Mouse (Mus musculus): ENCODE measurements around the gene Rpusd1.
A peak's percentile ranks its signal among the peaks of the same experiment; 100 is the strongest.
"Not testable (repeated sequence)": the region's sequence is repeated elsewhere in the genome, so short reads cannot be mapped to it uniquely, and the experiment has no call there.

Gene Rpusd1

DNA sequence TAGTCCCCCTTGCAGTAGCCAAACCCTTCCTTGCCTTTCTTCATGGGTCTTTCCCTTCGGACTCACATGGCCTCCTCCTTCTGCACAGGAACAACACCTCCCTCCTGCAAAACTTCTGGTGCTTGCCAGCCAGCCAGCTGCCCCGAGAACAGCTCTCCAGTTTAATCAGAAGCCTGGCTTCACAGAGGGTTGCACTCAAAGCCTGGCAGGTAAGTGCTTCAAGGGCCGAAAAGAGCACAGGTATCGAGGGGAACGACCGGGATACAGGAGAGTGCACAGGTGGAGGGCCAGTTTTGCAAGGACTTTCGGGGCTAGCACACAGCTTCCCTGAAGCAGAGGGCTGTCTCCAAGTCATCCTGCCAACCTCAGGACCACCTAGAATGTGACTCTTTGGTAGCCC is 11.4 kb downstream of the Rpusd1 start:
- DNase-seq, result no peak

DNA sequence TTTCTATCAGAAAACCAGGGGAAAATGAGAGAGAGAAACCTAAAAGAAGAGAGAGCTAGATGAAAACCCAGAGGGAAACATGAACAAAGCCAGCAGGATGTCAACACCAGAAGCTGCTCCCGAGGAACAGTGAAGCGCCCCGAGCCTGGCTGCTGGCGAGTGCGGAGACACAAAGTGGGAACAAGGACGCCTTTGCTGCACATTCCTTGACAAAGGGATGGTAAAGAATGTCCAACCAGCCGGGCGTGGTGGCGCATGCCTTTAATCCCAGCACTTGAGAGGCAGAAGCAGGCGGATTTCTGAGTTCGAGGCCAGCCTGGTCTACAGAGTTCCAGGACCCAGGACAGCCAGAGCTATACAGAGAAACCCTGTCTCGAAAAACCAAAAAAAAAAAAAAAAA is 14.0 kb downstream of the Rpusd1 start:
- not testable (repeated sequence) for DNase-seq

DNA sequence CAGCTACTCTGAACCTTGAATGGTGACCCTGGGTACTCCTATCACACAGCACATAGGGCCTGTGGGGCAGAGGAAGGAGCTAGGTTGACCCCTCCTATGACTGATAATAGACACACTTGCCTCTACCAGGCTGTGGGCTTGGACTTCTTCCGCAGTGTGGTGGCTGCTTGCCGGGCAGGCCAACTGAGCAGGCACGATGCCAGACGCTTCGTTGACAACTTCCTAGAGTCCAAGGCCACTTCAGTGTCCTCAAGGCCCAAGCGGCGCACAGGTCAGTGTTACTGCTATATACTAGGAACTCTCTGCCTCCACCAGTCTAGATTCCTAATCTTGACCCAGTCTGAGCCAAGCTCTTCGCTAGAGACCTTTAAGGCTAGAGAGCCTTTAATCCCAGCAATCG is 16.4 kb downstream of the Rpusd1 start:
- no peak for DNase-seq

DNA sequence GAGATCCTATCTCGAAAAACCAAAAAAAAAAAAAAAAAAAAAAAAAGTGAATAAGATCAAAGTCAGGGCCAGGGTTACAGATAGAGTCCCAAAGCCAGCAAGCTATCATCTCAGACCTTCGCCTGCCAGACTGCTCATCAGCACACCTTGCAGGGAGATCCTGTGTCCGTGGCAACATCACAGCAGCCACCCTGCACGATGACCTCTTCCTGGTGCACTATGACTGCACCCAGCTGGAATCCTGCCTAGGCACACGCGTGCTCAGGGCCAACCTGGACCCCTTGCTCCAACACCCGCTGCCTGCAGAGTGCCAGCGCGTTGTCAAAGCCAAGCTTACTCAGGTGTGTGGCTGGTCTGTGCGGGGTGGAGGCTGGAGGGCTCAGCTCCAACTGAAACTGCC is 16.8 kb downstream of the Rpusd1 start:
- no peak for DNase-seq

DNA sequence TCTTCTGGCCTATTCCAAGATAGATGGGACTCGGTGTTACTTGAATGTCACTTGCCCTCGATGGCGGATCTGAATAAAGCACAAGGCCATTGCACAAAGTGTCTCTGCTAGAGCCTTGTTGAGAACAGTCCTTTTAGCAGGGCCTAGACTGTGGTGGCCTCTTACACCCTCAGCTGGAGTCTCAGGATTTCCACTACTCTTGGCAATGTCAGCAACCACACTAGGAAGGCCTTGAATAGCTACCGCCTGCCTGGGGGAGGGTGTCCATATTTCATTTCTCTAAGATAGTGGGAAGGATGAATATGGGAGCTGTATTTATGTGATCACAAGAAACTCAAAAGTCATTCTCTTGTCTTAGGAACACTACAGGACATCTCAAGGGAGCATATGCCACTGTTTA is 20.8 kb downstream of the Rpusd1 start:
- no peak for DNase-seq

DNA sequence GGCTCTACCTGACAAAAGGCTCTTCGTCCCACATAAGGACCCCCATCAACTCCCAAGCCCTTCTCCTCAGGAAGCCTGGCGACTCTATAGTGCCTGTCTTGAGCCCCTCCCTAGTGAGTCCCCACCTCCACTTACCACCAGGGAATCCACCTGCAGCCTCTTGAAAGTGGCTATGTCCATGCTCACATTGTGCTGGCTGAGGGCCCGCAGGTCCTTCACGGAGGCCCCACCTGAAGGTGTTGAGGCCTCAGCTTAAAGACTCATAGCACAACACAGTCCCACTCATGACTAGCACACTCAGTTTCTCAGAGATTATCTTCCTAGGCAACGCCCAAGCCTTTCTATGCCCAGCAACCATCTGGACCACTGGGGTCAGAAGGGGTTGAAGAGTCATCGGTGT is 21.8 kb downstream of the Rpusd1 start:
- DNase-seq, result no peak

DNA sequence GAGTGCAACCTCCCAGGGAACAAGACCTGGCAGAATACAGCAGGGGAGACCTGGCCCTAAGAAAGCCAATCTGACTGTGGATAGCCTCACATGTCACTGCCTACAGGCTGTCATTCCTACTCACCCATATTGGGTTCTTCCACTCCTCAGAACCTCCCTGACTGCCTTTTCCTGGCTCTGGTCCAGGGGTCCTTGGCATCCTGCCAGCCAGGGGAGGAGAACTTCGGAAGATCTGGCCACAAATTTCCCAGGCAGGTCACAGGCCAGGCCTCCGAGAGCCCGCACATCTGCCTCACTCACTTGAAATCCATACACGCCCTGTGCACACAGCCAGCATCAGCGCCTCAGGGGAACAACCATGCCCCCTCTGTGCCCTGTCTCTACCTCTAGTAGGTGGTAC is 24.0 kb downstream of the Rpusd1 start:
- DNase-seq, result no peak

DNA sequence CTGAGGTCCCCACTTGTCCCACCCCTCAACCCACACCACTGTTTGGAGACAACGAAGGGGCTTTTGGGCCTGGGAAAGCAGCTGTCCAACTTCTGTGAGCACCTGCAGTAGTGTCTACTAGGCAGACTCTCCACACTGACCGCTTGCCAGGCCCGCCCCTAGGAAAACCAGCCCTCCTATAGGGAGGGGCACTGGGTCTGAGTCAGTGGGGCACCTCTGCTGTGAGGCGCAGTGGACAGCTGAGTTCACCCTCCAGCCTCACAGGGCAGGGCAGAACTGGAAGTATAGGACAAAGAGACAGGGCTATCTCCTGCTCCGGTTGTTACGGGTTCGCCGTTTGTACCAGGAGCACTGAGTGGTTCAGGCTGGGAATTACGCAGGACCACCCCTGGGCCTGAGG is 26.8 kb downstream of the Rpusd1 start, which contains the start of gene Msln:
TSS of gene Msln (minus strand) at position 138 of the 400 bp plus-strand sequence.
- DNase-seq, result no peak

DNA sequence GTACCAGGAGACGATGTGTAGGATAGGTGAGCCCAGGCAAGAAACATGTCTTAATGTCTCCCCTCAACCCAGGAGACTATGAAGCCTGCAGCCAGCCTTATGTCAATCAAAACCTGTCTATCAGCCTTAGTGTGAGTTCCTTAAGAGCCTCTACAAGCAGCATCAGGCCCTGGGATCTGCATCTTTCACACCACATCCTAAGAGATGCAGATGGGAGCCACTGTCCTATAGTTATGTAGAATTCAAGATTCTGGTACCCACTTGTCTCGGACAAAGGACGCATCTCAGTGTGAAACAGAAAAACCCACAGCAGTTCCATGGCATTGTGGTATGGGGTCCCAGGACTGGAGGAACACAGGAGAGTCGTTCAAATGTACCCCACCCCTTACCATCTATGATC is 27.6 kb downstream of the Rpusd1 start:
- DNase-seq, result no peak

DNA sequence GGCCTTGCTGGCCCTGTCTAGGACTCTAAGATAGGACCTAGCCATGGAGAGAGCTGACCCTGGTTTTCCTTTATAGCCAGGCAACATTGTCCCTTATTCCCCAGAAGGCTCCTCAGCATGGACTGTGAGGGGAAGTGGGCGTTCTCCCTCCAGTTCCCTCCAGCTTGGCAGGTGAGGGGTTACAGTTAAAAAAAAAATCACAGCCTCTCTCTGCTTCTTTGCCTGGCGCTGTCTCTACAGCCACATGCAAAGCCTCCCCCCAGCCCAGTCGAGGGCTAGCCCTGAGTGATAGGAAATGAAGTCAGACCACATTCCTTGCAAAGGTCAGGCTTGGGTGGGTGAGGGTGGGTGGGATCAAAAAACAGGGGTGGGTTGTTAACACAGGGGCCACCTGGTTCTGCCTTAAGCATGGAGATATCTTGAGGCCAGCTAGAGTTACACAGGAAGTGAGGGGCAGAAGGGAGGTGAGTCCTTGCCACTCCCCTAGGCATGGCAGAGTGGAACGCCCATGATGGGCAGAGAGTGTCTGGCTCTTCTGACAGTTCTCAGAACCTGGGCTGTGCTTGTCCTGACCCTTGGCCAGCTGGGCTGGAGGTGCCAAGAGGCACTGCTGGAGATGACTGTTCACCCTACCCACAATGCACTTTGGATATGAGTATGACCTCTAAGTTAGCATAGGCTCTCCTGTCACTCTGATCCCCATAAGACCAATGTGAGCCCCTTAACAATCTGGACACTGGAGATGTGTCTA is 28.3 kb downstream of the Rpusd1 start:
- no peak for DNase-seq

DNA sequence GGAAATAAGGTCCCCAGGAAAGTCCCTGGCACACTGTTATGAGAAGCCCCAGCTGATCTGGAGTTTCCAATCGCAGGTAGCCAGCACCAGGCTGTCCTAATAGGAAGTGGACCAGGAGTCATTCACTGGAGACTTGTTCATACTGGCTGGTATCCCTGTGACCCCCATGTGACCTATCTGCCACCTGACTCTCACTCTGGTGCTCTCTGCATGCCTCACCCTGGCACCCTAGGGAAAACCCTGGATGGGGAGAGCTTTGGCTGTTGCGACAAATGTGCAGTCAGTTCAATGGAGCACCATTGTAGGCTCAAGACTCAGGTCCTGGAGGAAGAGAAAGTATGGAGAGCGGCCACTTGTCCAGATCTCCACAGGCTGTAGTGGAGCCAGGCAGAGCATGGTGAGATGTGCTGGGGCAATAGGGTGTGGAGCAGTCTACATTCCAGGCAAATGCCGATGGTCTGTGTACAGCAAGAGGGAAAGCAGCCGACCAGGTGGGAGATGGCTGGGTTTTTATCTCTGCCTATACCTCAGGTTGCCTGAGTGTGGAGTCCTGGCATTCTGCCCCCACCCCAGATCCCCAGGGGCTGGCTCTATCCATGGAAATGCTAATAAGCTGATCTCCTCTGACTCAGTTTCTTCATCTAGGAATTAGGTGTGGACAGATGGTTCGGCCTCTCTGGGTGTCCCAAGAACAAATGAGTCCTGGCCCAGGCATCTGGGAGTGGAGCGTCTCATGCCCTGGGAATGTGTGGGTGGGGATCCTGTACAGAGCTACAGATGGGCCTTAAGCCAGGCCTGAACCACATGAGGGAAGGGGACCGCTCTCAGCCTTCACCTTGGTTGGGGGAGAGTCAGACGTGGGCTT is 29.1 kb downstream of the Rpusd1 start:
- no peak for DNase-seq

DNA sequence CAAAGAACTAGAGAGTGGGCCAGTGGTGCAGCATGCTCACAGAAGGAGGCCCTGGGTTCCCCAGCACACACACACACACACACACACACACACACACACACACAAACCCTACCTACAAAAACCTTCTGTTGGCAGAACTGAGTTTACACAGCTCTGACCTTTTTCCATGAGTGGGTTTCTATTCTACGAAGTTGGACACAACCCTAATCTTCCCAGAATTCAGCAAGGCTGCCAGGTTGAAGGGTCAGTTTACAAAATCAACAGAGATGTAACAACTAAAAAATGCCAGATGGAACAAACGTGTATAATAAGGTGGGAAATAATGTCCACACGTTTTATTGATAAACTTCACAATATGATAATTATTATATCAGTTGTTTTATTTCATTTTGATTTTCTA is 30.2 kb downstream of the Rpusd1 start:
- no peak for DNase-seq

DNA sequence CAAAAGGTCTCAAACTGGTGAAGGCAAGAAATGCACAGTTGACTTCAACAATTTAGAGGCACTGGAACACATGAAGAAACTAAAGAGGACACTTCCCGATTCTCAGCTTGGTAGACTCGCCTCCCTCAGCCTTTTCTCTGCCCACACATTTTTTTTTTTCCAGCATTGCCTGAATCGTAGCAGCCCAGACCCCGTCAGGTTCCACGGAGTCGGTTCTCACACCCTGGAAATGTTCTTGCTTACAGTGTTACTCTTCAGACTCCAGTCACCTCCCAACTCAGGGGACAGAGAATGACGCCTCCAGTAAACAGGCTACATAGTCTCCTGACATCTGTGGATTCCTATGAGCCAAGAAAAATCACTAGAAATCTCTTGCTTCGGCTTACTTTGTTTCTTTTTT is 32.7 kb downstream of the Rpusd1 start:
- DNase-seq, result no peak

DNA sequence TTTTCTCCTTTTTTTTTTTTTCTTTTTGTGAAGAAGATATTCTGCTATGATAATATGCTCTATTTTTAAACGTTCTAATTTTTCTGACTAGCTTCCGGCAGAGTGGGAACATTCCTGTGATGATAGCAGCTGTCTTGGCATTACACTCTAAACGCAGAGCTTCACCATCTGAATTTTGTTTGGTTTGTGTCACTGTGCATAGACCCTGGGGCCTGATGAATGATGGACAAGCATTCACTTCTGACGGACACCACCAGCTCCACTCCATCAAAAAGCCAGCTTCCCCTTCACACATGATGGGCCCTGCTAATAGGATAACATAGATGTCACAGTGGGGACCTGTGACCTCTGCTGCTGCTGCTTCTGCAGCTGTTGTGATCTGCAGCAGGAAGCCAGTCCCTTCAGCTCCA is 34.1 kb downstream of the Rpusd1 start:
- DNase-seq, result no peak

DNA sequence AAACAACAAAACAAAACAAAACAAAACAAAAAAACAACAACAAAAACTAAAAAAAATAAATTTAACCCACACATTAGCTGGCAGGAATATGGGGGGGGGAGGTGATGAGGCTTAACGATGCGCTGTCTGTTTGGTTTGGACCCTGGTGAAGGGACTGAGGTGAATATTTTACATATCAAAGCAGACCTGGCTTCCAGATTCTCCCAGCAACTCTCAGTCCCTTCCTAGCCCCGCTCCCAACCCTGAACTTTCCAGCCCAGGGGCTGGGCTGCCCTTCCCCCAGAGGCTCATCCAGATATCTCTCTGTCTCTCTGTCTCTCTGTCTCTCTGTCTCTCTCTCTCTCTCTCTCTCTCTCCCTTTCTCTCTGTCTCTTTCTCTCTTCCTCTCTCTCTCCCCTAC is 35.1 kb downstream of the Rpusd1 start:
- DNase-seq, result no peak

DNA sequence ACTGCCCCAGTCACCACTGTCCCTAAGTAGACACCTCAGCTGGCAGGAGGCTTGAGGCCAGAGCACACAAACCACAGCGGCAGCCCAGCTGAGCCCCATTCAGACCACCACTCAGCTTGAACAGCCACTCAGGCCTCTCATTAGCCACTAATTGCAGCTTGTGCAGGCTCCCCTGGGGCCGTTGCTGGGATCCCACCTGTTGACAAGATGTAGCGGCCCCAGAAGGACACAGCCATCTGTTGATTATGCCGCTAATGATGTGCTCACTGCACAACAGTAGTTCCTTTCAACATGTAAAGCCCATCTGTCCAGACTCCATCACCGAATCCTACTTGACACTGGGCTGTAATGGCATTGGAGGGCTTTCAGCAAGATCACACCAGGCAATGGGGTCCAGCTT is 38.4 kb downstream of the Rpusd1 start:
- no peak for DNase-seq

DNA sequence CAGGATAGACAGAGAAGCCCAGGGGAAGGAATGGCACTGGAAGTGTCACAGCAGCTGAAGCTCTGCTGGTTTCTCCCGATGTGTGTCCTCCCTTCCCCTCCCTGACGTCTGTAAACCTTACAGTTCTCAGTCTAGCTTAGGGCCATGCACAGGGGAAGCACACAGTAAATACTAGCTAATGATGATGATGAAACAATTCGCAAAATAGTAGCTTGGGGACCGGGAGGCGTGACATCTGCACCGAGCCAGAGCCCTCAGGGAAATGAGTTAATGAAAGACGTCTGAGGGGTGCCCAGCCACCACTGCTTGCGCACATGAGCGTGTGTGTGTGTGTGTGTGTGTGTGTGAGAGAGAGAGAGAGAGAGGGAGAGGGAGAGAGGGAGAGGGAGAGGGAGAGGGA is 41.9 kb downstream of the Rpusd1 start:
- DNase-seq, result no peak

DNA sequence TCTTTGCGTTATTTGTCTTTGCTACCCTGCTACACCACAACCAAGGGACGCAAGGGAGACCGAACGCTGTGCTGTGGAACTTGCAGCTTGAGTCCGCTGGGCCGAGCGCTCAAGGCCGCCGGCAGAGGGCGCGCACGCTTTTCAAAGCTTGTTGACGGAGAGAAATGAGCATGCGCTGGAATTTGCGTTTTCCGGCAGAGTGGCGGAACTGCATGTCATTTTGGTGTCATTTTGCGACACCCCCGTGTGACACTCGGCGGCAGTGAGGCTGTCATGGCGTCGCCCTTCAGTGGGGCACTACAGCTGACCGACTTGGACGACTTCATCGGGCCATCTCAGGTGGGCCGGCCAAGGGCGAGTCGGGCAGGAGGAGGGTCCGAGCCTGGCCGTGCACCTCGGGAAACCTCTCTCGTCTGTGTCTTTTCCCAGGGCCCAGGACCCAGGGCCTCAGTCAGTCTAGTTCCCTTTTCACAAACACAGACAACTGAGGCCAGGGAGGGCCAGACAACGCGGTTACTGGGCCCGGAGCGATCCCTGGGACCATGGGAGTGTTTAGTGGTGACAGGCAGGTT is 46.2 kb downstream of the Rpusd1 start, which contains the start of gene Narfl:
TSS of gene Narfl (plus strand) at position 228 of the 572 bp plus-strand sequence.
- DNase-seq, result peak; percentile 97

DNA sequence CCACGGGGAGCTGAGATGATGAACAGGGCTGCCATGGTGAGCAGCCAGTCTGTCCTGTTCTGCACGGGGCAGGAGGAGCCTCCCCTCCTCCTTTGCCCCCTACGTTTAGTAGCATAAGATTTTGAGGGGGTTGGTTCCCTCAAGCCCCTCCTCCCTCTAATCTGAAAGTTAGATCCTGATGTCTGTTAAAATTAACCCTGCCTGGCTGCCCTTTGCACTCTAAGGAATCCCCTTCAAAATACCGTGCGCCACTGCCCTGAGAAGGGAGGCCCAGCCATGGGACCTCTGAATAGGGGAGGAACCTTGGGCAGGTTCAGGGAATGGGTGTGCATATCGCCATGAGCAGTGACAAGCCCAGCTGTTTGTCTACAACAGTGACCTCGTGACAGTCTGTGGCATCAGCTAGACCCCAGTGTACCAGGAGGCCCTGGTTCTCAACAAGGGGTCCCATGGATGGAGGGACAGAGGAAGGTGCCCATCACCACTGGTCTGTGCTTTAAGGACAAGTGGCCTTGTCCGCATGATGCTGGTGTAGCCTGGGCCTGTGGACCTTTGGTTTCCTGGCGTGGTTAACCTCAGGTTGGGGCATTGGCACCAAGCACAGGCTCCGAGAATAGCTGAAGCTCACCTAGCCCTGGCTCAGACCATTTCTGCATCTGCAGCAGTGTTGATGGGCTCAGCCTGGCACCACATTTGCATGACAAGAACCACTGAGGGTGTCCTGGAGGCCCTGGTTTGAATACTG is 48.0 kb downstream of the Rpusd1 start:
- peak; percentile 6 for DNase-seq

DNA sequence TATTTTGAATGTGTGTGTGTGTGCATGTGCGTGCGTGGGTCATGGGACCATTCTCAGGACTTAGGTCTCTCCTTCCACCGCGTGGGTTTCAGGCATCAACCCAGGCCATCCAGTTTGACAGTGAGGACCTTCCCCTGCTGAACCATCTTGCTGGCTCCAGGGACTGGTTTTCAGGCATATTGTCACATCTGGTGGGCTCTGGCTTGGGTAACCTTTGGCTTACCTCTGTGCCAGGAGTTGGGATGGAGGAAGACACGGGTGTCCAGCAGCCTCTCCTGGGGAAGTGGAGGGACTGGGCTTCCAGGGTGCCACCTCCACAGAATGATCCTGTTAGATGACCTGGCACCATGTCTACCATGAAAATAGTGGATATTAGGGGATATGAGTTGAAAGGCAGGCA is 50.5 kb downstream of the Rpusd1 start:
- DNase-seq, result peak; percentile 4

All from cerebellum, adult 11 months (tissue).